9 mouse cellular contexts compared by ENCODE assay signal in genomic region chr6:115823850-115824464, GRCm38 (mm10). TPM values are rescaled to one million over a fixed set of nuclear protein-coding genes. Genes with fewer than 3 reads are reported as not detected.
A peak's percentile ranks its signal among the peaks of the same experiment; 100 is the strongest.
DNase-seq lines count a peak whose midpoint lies in the region; ATAC-seq and TF ChIP-seq lines count a peak whose summit lies in the region.
"Not testable (repeated sequence)": the region's sequence is repeated elsewhere in the genome, so short reads cannot be mapped to it uniquely, and the experiment has no call there.
"Had no signal": no experiment of that assay in that cellular context is flagged by ENCODE, and none has a peak within 500 bp of the region (broad histone marks: within the 10 kb centered on the region; RNA-seq: fewer than 3 reads in every experiment).

No protein-coding gene starts in this region.

- H3K27ac ChIP-seq in bone marrow macrophage, adult 2 months (ENCODE audit: insufficient read depth, low read depth, low read length); embryonic fibroblast, embryonic 13.5 days (ENCODE audit: insufficient read depth, low read length); heart, postnatal 0 days (ENCODE audit: low read depth); kidney, embryonic 14.5 days (ENCODE audit: low read depth, low read length): not testable (repeated sequence)
- 0 out of 2 replicates have a peak overlapping the region, but pooled peaks have one; percentile 8 for H3K27ac ChIP-seq in liver, postnatal 0 days (ENCODE audit: low read depth)
- peak overlapping the region; percentile 33; the same call in 1 of the 2 replicates for H3K27ac ChIP-seq in stomach, embryonic 15.5 days

- not testable (repeated sequence) for TF ChIP-seq POLR2A in bone marrow macrophage, adult 2 months (IDR thresholded peaks at IDR 0.05; ENCODE audit: borderline replicate concordance, low read depth, low read length); embryonic fibroblast, embryonic 13.5 days (IDR thresholded peaks at IDR 0.05; ENCODE audit: low read depth, low read length)

- H3K9me3 ChIP-seq in heart, postnatal 0 days (replicated peaks; ENCODE audit: control insufficient read depth, low read length); kidney, embryonic 14.5 days (ENCODE audit: control insufficient read depth, low read length); liver, postnatal 0 days (ENCODE audit: low read length); stomach, embryonic 15.5 days: not testable (repeated sequence)

- not testable (repeated sequence) for H3K4me1 ChIP-seq in bone marrow macrophage, adult 2 months (ENCODE audit: control insufficient read depth, insufficient read depth, low read length); embryonic fibroblast, embryonic 13.5 days (ENCODE audit: control insufficient read depth, insufficient read depth, low read length); heart, postnatal 0 days (ENCODE audit: control insufficient read depth, insufficient read depth); kidney, embryonic 14.5 days (ENCODE audit: control insufficient read depth, insufficient read depth, low read length); stomach, embryonic 15.5 days
- peaks cover 17% of the 10 kb centered on the region; the same call in 1 of the 2 replicates for H3K4me1 ChIP-seq in liver, postnatal 0 days (ENCODE audit: insufficient read depth)

- peak; percentile 70 for DNase-seq in heart, postnatal 0 days (ENCODE audit: low spot score)
- DNase-seq in liver, postnatal 0 days: peak; percentile 84
- DNase-seq in naive thymus-derived CD4-positive, alpha-beta T cell, adult 2 months (ENCODE audit: low read depth): peak; percentile 92

- not testable (repeated sequence) for H3K9ac ChIP-seq in heart, postnatal 0 days (replicated peaks; ENCODE audit: low read depth, low read length); kidney, embryonic 14.5 days (ENCODE audit: low read depth, low read length); liver, postnatal 0 days (replicated peaks); stomach, embryonic 15.5 days

- peak overlapping the region; percentile 47 for H3K4me2 ChIP-seq in heart, postnatal 0 days (ENCODE audit: low read depth, low read length)
- H3K4me2 ChIP-seq in kidney, embryonic 14.5 days (replicated peaks; ENCODE audit: low read depth, low read length): peak overlapping the region; percentile 21; the same call in 1 of the 2 replicates
- H3K4me2 ChIP-seq in liver, postnatal 0 days (ENCODE audit: low read depth, low read length): peak overlapping the region; percentile 57
- peak overlapping the region; percentile 40 for H3K4me2 ChIP-seq in stomach, embryonic 15.5 days

- ATAC-seq in CD4-positive, CD25-positive, alpha-beta regulatory T cell, adult 4 months: peak; percentile 98
- ATAC-seq in heart, postnatal 0 days (ENCODE audit: insufficient read depth, low read depth): peak; percentile 94
- ATAC-seq in kidney, embryonic 14.5 days (ENCODE audit: low FRiP score, low TSS enrichment): peak; percentile 98
- peak; percentile 97 for ATAC-seq in liver, postnatal 0 days
- peak; percentile 96 for ATAC-seq in stomach, embryonic 15.5 days (ENCODE audit: insufficient read depth, low FRiP score, low read depth)

- WGBS in heart, postnatal 0 days: 2% methylated on average over 5 of the region's 11 CpGs
- WGBS in kidney, embryonic 14.5 days: 6% methylated on average over 5 of the region's 11 CpGs
- WGBS in liver, postnatal 0 days (ENCODE audit: insufficient replicate concordance): 1% methylated on average over 5 of the region's 11 CpGs
- WGBS in stomach, embryonic 15.5 days: 4% methylated on average over 5 of the region's 11 CpGs

- TF ChIP-seq CTCF in bone marrow macrophage, adult 2 months (IDR thresholded peaks at IDR 0.05; ENCODE audit: low read depth, low read length): peak; percentile 65
- TF ChIP-seq CTCF in embryonic fibroblast, embryonic 13.5 days (IDR thresholded peaks at IDR 0.05; ENCODE audit: borderline replicate concordance, insufficient read depth, low read length): peak; percentile 40; the same call in 1 of the 2 replicates
- peak; percentile 82 for TF ChIP-seq CTCF in heart, postnatal 0 days (IDR thresholded peaks at IDR 0.05; ENCODE audit: low read depth)
- peak; percentile 85 for TF ChIP-seq CTCF in liver, postnatal 0 days (IDR thresholded peaks at IDR 0.05; ENCODE audit: low read depth)

- TF ChIP-seq EP300 in heart, postnatal 0 days (IDR thresholded peaks at IDR 0.05; ENCODE audit: low read depth); liver, postnatal 0 days (IDR thresholded peaks at IDR 0.05; ENCODE audit: low read depth): not testable (repeated sequence)

- not testable (repeated sequence) for H3K36me3 ChIP-seq in heart, postnatal 0 days (replicated peaks; ENCODE audit: control insufficient read depth, insufficient read depth, low read length); kidney, embryonic 14.5 days (ENCODE audit: control insufficient read depth, insufficient read depth, low read length); liver, postnatal 0 days (replicated peaks; ENCODE audit: insufficient read depth, low read length); stomach, embryonic 15.5 days

- H3K4me3 ChIP-seq in bone marrow macrophage, adult 2 months (ENCODE audit: insufficient read depth, low read length): peak overlapping the region; percentile 29; the same call in 1 of the 2 replicates
- not testable (repeated sequence) for H3K4me3 ChIP-seq in embryonic fibroblast, embryonic 13.5 days (ENCODE audit: insufficient read depth, low read length)
- peak overlapping the region; percentile 15 for H3K4me3 ChIP-seq in heart, postnatal 0 days (ENCODE audit: low read depth, low read length)
- peak overlapping the region; percentile 17; the same call in 1 of the 2 replicates for H3K4me3 ChIP-seq in kidney, embryonic 14.5 days (ENCODE audit: low read length)
- peak overlapping the region; percentile 22; the same call in 1 of the 2 replicates for H3K4me3 ChIP-seq in liver, postnatal 0 days (ENCODE audit: low read depth, low read length)
- 0 out of 2 replicates have a peak overlapping the region, but pooled peaks have one; percentile 8 for H3K4me3 ChIP-seq in stomach, embryonic 15.5 days (replicated peaks)

- H3K27me3 ChIP-seq in heart, postnatal 0 days (ENCODE audit: control insufficient read depth, insufficient read depth, low read length); kidney, embryonic 14.5 days (ENCODE audit: control insufficient read depth, insufficient read depth, low read length); liver, postnatal 0 days (ENCODE audit: insufficient read depth, low read length); stomach, embryonic 15.5 days (replicated peaks): not testable (repeated sequence)

RNA-seq across cellular contexts. Expression of gene Efcab12, which starts 14.3 kb away (rescaled TPM):
- under 1 TPM in 1 of 2 experiments, not detected in 1; 0.20 TPM for polyA plus RNA-seq in CD4-positive, CD25-positive, alpha-beta regulatory T cell, adult 4 months (2017; shearing (Covaris generic))
- polyA plus RNA-seq in bone marrow macrophage, adult 2 months (2012; ENCODE audit: insufficient read depth, insufficient read length, missing spikeins): 0.31 and 0.32 TPM in 2 replicates
- polyA plus RNA-seq in embryonic fibroblast, embryonic 13.5 days (2011; ENCODE audit: insufficient read length, low read depth, missing spikeins): 0.19 and 0.20 TPM in 2 replicates
- total RNA-seq in heart, postnatal 0 days (2014; rRNA removed; ENCODE audit: low replicate concordance): 1.5 TPM in 1 of 2 replicates, not detected in the other
- 0.29 and 0.30 TPM in 2 replicates for polyA plus RNA-seq in heart, postnatal 0 days (2015; fragmentation: Nextera tagmentation; extraction: Ambion mirVana)
- polyA plus RNA-seq in kidney, embryonic 14.5 days (2014; fragmentation: Nextera tagmentation; extraction: Ambion mirVana): 1.3 and 2.1 TPM in 2 replicates
- 0.11 TPM in 1 of 2 replicates, not detected in the other for polyA plus RNA-seq in liver, postnatal 0 days (2015; fragmentation: Nextera tagmentation; extraction: Ambion mirVana)
- 0.58 and 0.71 TPM in 2 replicates for polyA plus RNA-seq in stomach, embryonic 15.5 days (2015; fragmentation: Nextera tagmentation; extraction: Ambion mirVana)
- polyA plus RNA-seq: myocyte had no signal

RNA-seq across cellular contexts. Expression of gene Rpl32, which starts 15.4 kb away (rescaled TPM):
- polyA plus RNA-seq in CD4-positive, CD25-positive, alpha-beta regulatory T cell, adult 4 months (2017; shearing (Covaris generic)): 1,000 to 10,000 TPM; 6,591 to 8,533 TPM
- polyA plus RNA-seq in bone marrow macrophage, adult 2 months (2012; ENCODE audit: insufficient read depth, insufficient read length, missing spikeins): 2,269 and 2,339 TPM in 2 replicates
- 2,350 and 2,369 TPM in 2 replicates for polyA plus RNA-seq in embryonic fibroblast, embryonic 13.5 days (2011; ENCODE audit: insufficient read length, low read depth, missing spikeins)
- total RNA-seq in heart, postnatal 0 days (2014; rRNA removed; ENCODE audit: low replicate concordance): 1,019 and 1,034 TPM in 2 replicates
- polyA plus RNA-seq in heart, postnatal 0 days (2015; fragmentation: Nextera tagmentation; extraction: Ambion mirVana): 1,074 and 1,115 TPM in 2 replicates
- 2,535 and 3,306 TPM in 2 replicates for polyA plus RNA-seq in kidney, embryonic 14.5 days (2014; fragmentation: Nextera tagmentation; extraction: Ambion mirVana)
- 1,354 and 1,414 TPM in 2 replicates for polyA plus RNA-seq in liver, postnatal 0 days (2015; fragmentation: Nextera tagmentation; extraction: Ambion mirVana)
- 2,176 and 2,210 TPM in 2 replicates for polyA plus RNA-seq in stomach, embryonic 15.5 days (2015; fragmentation: Nextera tagmentation; extraction: Ambion mirVana)

RNA-seq across cellular contexts. Expression of gene Mbd4, which starts 29.2 kb away (rescaled TPM):
- polyA plus RNA-seq in CD4-positive, CD25-positive, alpha-beta regulatory T cell, adult 4 months (2017; shearing (Covaris generic)): 10 to 100 TPM in 1 of 2 experiments, 1 to 10 TPM in 1; 9.8 to 14.9 TPM
- polyA plus RNA-seq in bone marrow macrophage, adult 2 months (2012; ENCODE audit: insufficient read depth, insufficient read length, missing spikeins): 12.0 and 13.8 TPM in 2 replicates
- polyA plus RNA-seq in embryonic fibroblast, embryonic 13.5 days (2011; ENCODE audit: insufficient read length, low read depth, missing spikeins): 5.9 and 6.4 TPM in 2 replicates
- total RNA-seq in heart, postnatal 0 days (2014; rRNA removed; ENCODE audit: low replicate concordance): 1.2 and 1.5 TPM in 2 replicates
- polyA plus RNA-seq in heart, postnatal 0 days (2015; fragmentation: Nextera tagmentation; extraction: Ambion mirVana): 3.4 and 4.8 TPM in 2 replicates
- polyA plus RNA-seq in kidney, embryonic 14.5 days (2014; fragmentation: Nextera tagmentation; extraction: Ambion mirVana): 14.3 and 20.9 TPM in 2 replicates
- polyA plus RNA-seq in liver, postnatal 0 days (2015; fragmentation: Nextera tagmentation; extraction: Ambion mirVana): 4.1 and 4.6 TPM in 2 replicates
- polyA plus RNA-seq in stomach, embryonic 15.5 days (2015; fragmentation: Nextera tagmentation; extraction: Ambion mirVana): 15.4 and 19.4 TPM in 2 replicates

RNA-seq across cellular contexts. Expression of gene Ift122, which starts 29.3 kb away (rescaled TPM):
- polyA plus RNA-seq in CD4-positive, CD25-positive, alpha-beta regulatory T cell, adult 4 months (2017; shearing (Covaris generic)): 1 to 10 TPM; 1.7 to 5.1 TPM
- 6.0 and 9.3 TPM in 2 replicates for polyA plus RNA-seq in bone marrow macrophage, adult 2 months (2012; ENCODE audit: insufficient read depth, insufficient read length, missing spikeins)
- polyA plus RNA-seq in embryonic fibroblast, embryonic 13.5 days (2011; ENCODE audit: insufficient read length, low read depth, missing spikeins): 13.5 and 19.1 TPM in 2 replicates
- 17.8 and 25.8 TPM in 2 replicates for total RNA-seq in heart, postnatal 0 days (2014; rRNA removed; ENCODE audit: low replicate concordance)
- polyA plus RNA-seq in heart, postnatal 0 days (2015; fragmentation: Nextera tagmentation; extraction: Ambion mirVana): 13.3 and 13.5 TPM in 2 replicates
- 19.0 and 33.3 TPM in 2 replicates for polyA plus RNA-seq in kidney, embryonic 14.5 days (2014; fragmentation: Nextera tagmentation; extraction: Ambion mirVana)
- 1.2 and 1.6 TPM in 2 replicates for polyA plus RNA-seq in liver, postnatal 0 days (2015; fragmentation: Nextera tagmentation; extraction: Ambion mirVana)
- 18.8 and 18.9 TPM in 2 replicates for polyA plus RNA-seq in stomach, embryonic 15.5 days (2015; fragmentation: Nextera tagmentation; extraction: Ambion mirVana)

RNA-seq across cellular contexts. Expression of gene Cand2, which starts 49.6 kb away (rescaled TPM):
- 1 to 10 TPM; 3.7 to 4.5 TPM for polyA plus RNA-seq in CD4-positive, CD25-positive, alpha-beta regulatory T cell, adult 4 months (2017; shearing (Covaris generic))
- 0.39 and 0.40 TPM in 2 replicates for polyA plus RNA-seq in bone marrow macrophage, adult 2 months (2012; ENCODE audit: insufficient read depth, insufficient read length, missing spikeins)
- polyA plus RNA-seq in embryonic fibroblast, embryonic 13.5 days (2011; ENCODE audit: insufficient read length, low read depth, missing spikeins): 12.0 and 12.3 TPM in 2 replicates
- 50.9 and 56.5 TPM in 2 replicates for total RNA-seq in heart, postnatal 0 days (2014; rRNA removed; ENCODE audit: low replicate concordance)
- polyA plus RNA-seq in heart, postnatal 0 days (2015; fragmentation: Nextera tagmentation; extraction: Ambion mirVana): 29.2 and 30.0 TPM in 2 replicates
- polyA plus RNA-seq in kidney, embryonic 14.5 days (2014; fragmentation: Nextera tagmentation; extraction: Ambion mirVana): 24.0 and 36.1 TPM in 2 replicates
- 0.59 and 0.61 TPM in 2 replicates for polyA plus RNA-seq in liver, postnatal 0 days (2015; fragmentation: Nextera tagmentation; extraction: Ambion mirVana)
- polyA plus RNA-seq in stomach, embryonic 15.5 days (2015; fragmentation: Nextera tagmentation; extraction: Ambion mirVana): 19.9 and 22.6 TPM in 2 replicates
